Mouse (Mus musculus) liver, embryonic 11.5 days (tissue): ENCODE results near the gene Agr2. TPM values are rescaled to one million over a fixed set of nuclear protein-coding genes. Genes with fewer than 3 reads are reported as not detected.
A peak's percentile ranks its signal among the peaks of the same experiment; 100 is the strongest.

ENCODE experiments used
- ATAC-seq: fragments of 200-750 bp; cut with Nextera tagmentation; replicated peaks from 2 replicates; pipeline ENCODE4 v1.8.0; 2017; ENCODE audit warnings: moderate number of reproducible peaks, mild to moderate bottlenecking, moderate TSS enrichment, moderate library complexity; ENCODE audit not compliant: low FRiP score
- DNase-seq: peaks from one replicate; pipeline ENCODE4 v3.0.0-alpha.2; 2017; ENCODE audit warnings: low spot score
- H3K27ac ChIP-seq: fragments of 300-500 bp; sonication (generic); 2 replicates; pipeline ENCODE4 v1.5.1; 2014; ENCODE audit warnings: mild to moderate bottlenecking, low read depth, low read length, control low read depth
- H3K27me3 ChIP-seq: fragments of 300-500 bp; sonication (generic); replicated peaks from 2 replicates; pipeline ENCODE4 v1.6.1; 2014; ENCODE audit warnings: low read length, mixed read lengths; ENCODE audit not compliant: control insufficient read depth, insufficient read depth
- H3K36me3 ChIP-seq: fragments of 300-500 bp; sonication (generic); 2 replicates; pipeline ENCODE4 v1.6.1; 2014; ENCODE audit warnings: mild to moderate bottlenecking, low read length, moderate library complexity, mixed read lengths; ENCODE audit not compliant: control insufficient read depth, insufficient read depth
- H3K4me1 ChIP-seq: fragments of 300-500 bp; sonication (generic); replicated peaks from 2 replicates; pipeline ENCODE4 v1.6.1; 2014; ENCODE audit warnings: low read length, mixed read lengths; ENCODE audit not compliant: control insufficient read depth, insufficient read depth
- H3K4me2 ChIP-seq: fragments of 300-500 bp; sonication (generic); 2 replicates; pipeline ENCODE4 v1.6.1; 2014; ENCODE audit warnings: mild to moderate bottlenecking, control low read depth, moderate library complexity
- H3K4me3 ChIP-seq: fragments of 300-500 bp; sonication (generic); 2 replicates; pipeline ENCODE4 v1.5.1; 2014; ENCODE audit warnings: low read depth, low read length, control low read depth
- H3K9ac ChIP-seq: fragments of 300-500 bp; sonication (generic); 2 replicates; pipeline ENCODE4 v1.6.1; 2014; ENCODE audit warnings: low read depth, low read length, control low read depth
- H3K9me3 ChIP-seq: fragments of 300-500 bp; sonication (generic); 2 replicates; pipeline ENCODE4 v1.6.1; 2016; ENCODE audit warnings: low read length, inconsistent platforms, mixed read lengths; ENCODE audit not compliant: control insufficient read depth
- WGBS: fragments of 180-500 bp; shearing (Covaris S2); extraction: QIAGEN DNeasy Blood & Tissue Kit; methylation state at CpG from one replicate; pipeline ENCODE4 v1.1.7; 2014; 5-methylcytosine and 5-hydroxymethylcytosine counted together
- polyA plus RNA-seq: library from polyadenylated mRNA; unstranded; fragments of >200 nt; fragmentation: Nextera tagmentation; extraction: Ambion mirVana; gene quantifications from 2 replicates; pipeline ENCODE4 v1.2.1, GENCODE M21; 2014

The Agr2 gene
- polyA plus RNA-seq, 1 experiment from 2014 or later = 0.22 TPM

- DNase-seq (peak; percentile 74), ATAC-seq (peak; percentile 70)
- Histone ChIP-seq H3K4me1 (peaks cover 7% of the 10 kb centered on the region; the same call in 1 of the 2 replicates), H3K4me3 (peak overlapping the region; percentile 88), H3K9ac (peak overlapping the region; percentile 78), H3K27ac (no peak overlapping the region), H3K4me2 (peak overlapping the region; percentile 82), H3K9me3 (no peaks in the 10 kb centered on the region), H3K27me3 (no peaks in the 10 kb centered on the region), H3K36me3 (no peaks in the 10 kb centered on the region)
- WGBS = 1% methylated on average over 47 of the region's 50 CpGs
Measured at GRCm38 (mm10) chr12:36041703-36042347, 49.1 kb downstream of the Agr2 start.

- H3K27ac ChIP-seq = no peak within 1 kb of the TSS
- H3K4me3 ChIP-seq = peak within 1 kb of the TSS; percentile 88
- H3K4me1 ChIP-seq = peaks cover 7% of the 10 kb centered on the region; the same call in 1 of the 2 replicates
- under 1% methylated on average over 35 of the region's 35 CpGs for WGBS
- DNase-seq (peak; percentile 92), ATAC-seq (peak; percentile 94)
- H3K9me3 ChIP-seq = no peaks in the 10 kb centered on the region
- H3K9ac ChIP-seq = peak within 1 kb of the TSS; percentile 78
- H3K4me2 ChIP-seq = peak within 1 kb of the TSS; percentile 82
- no peaks in the 10 kb centered on the region for H3K36me3 ChIP-seq
- H3K27me3 ChIP-seq = no peaks in the 10 kb centered on the region
Measured at GRCm38 (mm10) chr12:36042348-36042778, 49.7 kb downstream of the Agr2 start, which contains the start of gene Tspan13. Gene Tspan13 (minus strand): TSS chr12:36042500.

GRCm38 (mm10) chr12:36044691-36045090 is 52.0 kb downstream of the Agr2 start:
- H3K27ac ChIP-seq = no peak overlapping the region
- H3K36me3 ChIP-seq = no peaks in the 10 kb centered on the region
- H3K4me2 ChIP-seq = no peak overlapping the region
- no peaks in the 10 kb centered on the region for H3K27me3 ChIP-seq
- H3K9me3 ChIP-seq = no peaks in the 10 kb centered on the region
- H3K4me1 ChIP-seq = peaks cover 7% of the 10 kb centered on the region; the same call in 1 of the 2 replicates
- no peak for ATAC-seq
- WGBS = 78% methylated on average over 2 of the region's 2 CpGs
- DNase-seq = no peak
- no peak overlapping the region for H3K9ac ChIP-seq
- H3K4me3 ChIP-seq = no peak overlapping the region

- no peak overlapping the region for H3K27ac ChIP-seq
- 15% methylated on average over 5 of the region's 5 CpGs for WGBS
Measured at GRCm38 (mm10) chr12:36046196-36046595, 53.5 kb downstream of the Agr2 start.

GRCm38 (mm10) chr12:36047593-36047992 is 54.9 kb downstream of the Agr2 start:
- Histone ChIP-seq H3K4me1 (no peaks in the 10 kb centered on the region), H3K27ac (no peak overlapping the region), H3K4me2 (no peak overlapping the region), H3K36me3 (no peaks in the 10 kb centered on the region), H3K4me3 (no peak overlapping the region), H3K27me3 (no peaks in the 10 kb centered on the region), H3K9me3 (no peaks in the 10 kb centered on the region), H3K9ac (no peak overlapping the region)
- 83% methylated on average over 2 of the region's 2 CpGs for WGBS
- ATAC-seq (no peak), DNase-seq (no peak)

More at GRCm38 (mm10) chr12:36046196-36046595, 53.5 kb downstream of the Agr2 start:
- H3K4me3 ChIP-seq = no peak overlapping the region
- 0 out of 2 replicates have a peak, but pooled peaks cover 2% of the 10 kb centered on the region for H3K4me1 ChIP-seq
- H3K27me3 ChIP-seq = no peaks in the 10 kb centered on the region
- H3K4me2 ChIP-seq = no peak overlapping the region
- no peaks in the 10 kb centered on the region for H3K36me3 ChIP-seq
- no peak for DNase-seq
- no peak overlapping the region for H3K9ac ChIP-seq
- no peak for ATAC-seq
- no peaks in the 10 kb centered on the region for H3K9me3 ChIP-seq

- Histone ChIP-seq H3K4me1 (no peaks in the 10 kb centered on the region), H3K4me2 (no peak overlapping the region), H3K36me3 (no peaks in the 10 kb centered on the region), H3K9me3 (no peaks in the 10 kb centered on the region), H3K4me3 (no peak overlapping the region), H3K9ac (no peak overlapping the region), H3K27me3 (no peaks in the 10 kb centered on the region), H3K27ac (no peak overlapping the region)
- WGBS = 82% methylated on average over 1 of the region's 1 CpGs
- no peak for ATAC-seq
- no peak for DNase-seq
Measured at GRCm38 (mm10) chr12:36050276-36050675, 57.6 kb downstream of the Agr2 start.

Other genes with a start within 250 kb of the Agr2 start
- not detected in 2 replicates for gene Agr3, start 67.3 kb upstream of the Agr2 start, polyA plus RNA-seq
- 43.7 and 45.5 TPM in 2 replicates for gene Tspan13, start 49.6 kb downstream of the Agr2 start, polyA plus RNA-seq
- gene Ankmy2, start 164.2 kb downstream of the Agr2 start, polyA plus RNA-seq = 24.2 TPM in 2 replicates
- gene Bzw2, start 165.2 kb downstream of the Agr2 start, polyA plus RNA-seq = 181 and 200 TPM in 2 replicates